ENCODE assay signal across 18 mouse cellular contexts in the genomic region with DNA sequence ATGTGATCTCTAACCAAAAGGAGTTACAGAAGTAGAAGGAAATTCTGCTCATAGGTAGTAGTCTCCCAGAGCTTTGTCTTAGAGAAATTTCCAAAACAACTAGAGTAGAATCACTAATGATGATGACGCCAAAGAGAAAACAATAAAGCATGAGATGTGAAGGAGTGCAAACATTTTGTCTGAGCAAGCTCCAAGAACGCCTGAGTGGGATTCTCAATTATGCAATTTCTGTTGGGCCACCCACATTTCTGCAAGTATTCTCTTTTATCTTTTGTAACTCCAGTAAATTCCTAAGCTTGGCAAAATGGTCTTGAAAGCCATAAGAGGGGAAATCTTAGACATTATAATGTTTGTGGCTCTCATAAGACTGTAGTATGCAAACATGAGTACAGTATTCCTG.
DNase-seq lines count a peak whose midpoint lies in the region; ATAC-seq lines count a peak whose summit lies in the region.
"Had no signal": no experiment of that assay in that cellular context is flagged by ENCODE, and none has a peak within 500 bp of the region (broad histone marks: within the 10 kb centered on the region; RNA-seq: fewer than 3 reads in every experiment).

No protein-coding gene starts in this region.

- no peaks in the 10 kb centered on the region for H3K27me3 ChIP-seq in hindbrain, embryonic 12.5 days
- H3K27me3 ChIP-seq: embryonic facial prominence, embryonic 12.5 days; forebrain, embryonic 13.5 days had no signal

- 81% methylated on average over 2 of the region's 2 CpGs for WGBS in hindbrain, embryonic 12.5 days

- peak; percentile 4 for DNase-seq in left cerebral cortex, adult 11 months (ENCODE audit: low spot score)
- no peak for DNase-seq in left cerebral cortex, postnatal 4 days
- peak; percentile 11 for DNase-seq in right cerebral cortex, adult 18-20 months
- DNase-seq in right cerebral cortex, postnatal 4 days: no peak
- DNase-seq in telencephalon, adult 2 months (ENCODE audit: low read depth, low spot score): peak; percentile 32
- DNase-seq: adrenal gland, adult 2 months; adrenal gland, postnatal 10 days; adrenal gland, postnatal 25 days; cerebellum, adult 11-12 months; cerebellum, adult 2 months; cerebellum, adult 9-10 months; cerebellum, postnatal 10 days; cerebellum, postnatal 25 days had no signal

- H3K9me3 ChIP-seq in hindbrain, embryonic 12.5 days (replicated peaks): no peaks in the 10 kb centered on the region
- H3K9me3 ChIP-seq: embryonic facial prominence, embryonic 10.5 days; embryonic facial prominence, embryonic 12.5 days; forebrain, embryonic 13.5 days had no signal

- H3K4me2 ChIP-seq in hindbrain, embryonic 12.5 days (replicated peaks): no peak overlapping the region
- H3K4me2 ChIP-seq: embryonic facial prominence, embryonic 12.5 days; forebrain, embryonic 13.5 days had no signal

- no peaks in the 10 kb centered on the region for H3K36me3 ChIP-seq in hindbrain, embryonic 12.5 days
- H3K36me3 ChIP-seq: embryonic facial prominence, embryonic 10.5 days; embryonic facial prominence, embryonic 12.5 days had no signal

- H3K4me1 ChIP-seq in hindbrain, embryonic 12.5 days: no peaks in the 10 kb centered on the region
- H3K4me1 ChIP-seq: embryonic facial prominence, embryonic 10.5 days; embryonic facial prominence, embryonic 12.5 days; forebrain, embryonic 13.5 days had no signal

- ATAC-seq in hindbrain, embryonic 12.5 days (ENCODE audit: low FRiP score): no peak
- ATAC-seq: forebrain, embryonic 13.5 days; forebrain, embryonic 16.5 days had no signal

- no peak overlapping the region for H3K4me3 ChIP-seq in hindbrain, embryonic 12.5 days
- H3K4me3 ChIP-seq: embryonic facial prominence, embryonic 10.5 days; embryonic facial prominence, embryonic 12.5 days; forebrain, embryonic 13.5 days had no signal

- intact Hi-C loops in left cerebral cortex, postnatal 4 days (cut with DNase I): no loop called here

- no peak overlapping the region for H3K9ac ChIP-seq in hindbrain, embryonic 12.5 days
- H3K9ac ChIP-seq: embryonic facial prominence, embryonic 12.5 days; forebrain, embryonic 13.5 days had no signal

- no peak overlapping the region for H3K27ac ChIP-seq in hindbrain, embryonic 12.5 days
- H3K27ac ChIP-seq: embryonic facial prominence, embryonic 10.5 days; embryonic facial prominence, embryonic 12.5 days; forebrain, embryonic 13.5 days had no signal

Comparison
In these comparisons a context has a peak if more than half of its experiments do, and no peak if none do; other contexts are left out.
1. DNase-seq: peak in left cerebral cortex, adult 11 months (single experiment), right cerebral cortex, adult 18-20 months (single experiment) and telencephalon, adult 2 months (single experiment); none in left cerebral cortex, postnatal 4 days (single experiment) and right cerebral cortex, postnatal 4 days (single experiment).